Mouse (Mus musculus): ENCODE measurements around the gene Gm17482. TPM values are rescaled to one million over a fixed set of nuclear protein-coding genes. Genes with fewer than 3 reads are reported as not detected.

The Gm17482 gene
- polyA plus RNA-seq, 1 experiment from 2014 or later: not detected

DNA sequence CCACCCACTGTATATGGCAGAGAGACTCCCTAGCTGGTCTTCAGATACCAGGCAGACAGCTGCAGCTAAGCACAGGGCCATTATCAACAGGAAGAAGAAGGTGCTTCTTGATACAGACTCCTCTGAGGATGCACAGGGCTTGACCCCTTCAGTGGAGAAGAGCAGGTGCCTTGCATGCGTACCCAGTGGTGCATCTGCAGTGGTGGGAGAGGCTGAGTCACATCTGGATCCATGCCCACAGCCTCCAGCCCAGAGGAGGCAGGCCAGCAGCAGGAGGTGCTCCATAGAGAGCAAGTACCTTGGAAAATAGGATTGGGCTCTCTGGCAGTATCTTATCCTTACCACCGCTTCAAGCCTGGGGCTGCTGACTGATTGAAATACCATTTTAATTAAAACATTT is 66.7 kb downstream of the Gm17482 start:
- ATAC-seq (ENCODE audit: insufficient number of reproducible peaks, insufficient read depth, low FRiP score, low TSS enrichment, low read depth): no peak

DNA sequence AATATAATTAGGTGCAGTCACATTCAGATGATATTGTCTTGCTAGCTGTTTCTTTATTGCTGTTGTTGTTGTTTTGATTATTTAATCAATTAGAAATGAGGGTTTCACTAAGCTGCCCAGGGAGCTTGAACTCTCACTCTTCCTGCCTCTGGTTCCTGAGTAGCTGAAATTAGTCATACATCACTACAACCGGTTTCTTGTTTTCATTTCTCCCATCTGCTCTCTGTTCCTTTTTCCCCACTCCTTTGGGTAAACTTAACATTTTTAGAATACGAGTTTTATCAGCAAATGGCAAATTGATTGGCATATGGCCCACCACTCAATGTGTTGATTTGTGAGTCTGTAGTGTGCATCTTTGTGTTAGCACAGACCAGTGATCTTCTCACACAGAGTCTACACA is 80.0 kb downstream of the Gm17482 start:
- ATAC-seq (ENCODE audit: insufficient number of reproducible peaks, insufficient read depth, low FRiP score, low TSS enrichment, low read depth): no peak
- Histone ChIP-seq H3K4me2 (no peak overlapping the region), H3K36me3 (no peaks in the 10 kb centered on the region), H3K27me3 (no peaks in the 10 kb centered on the region), H3K9ac (no peak overlapping the region), H3K4me3 (no peak overlapping the region), H3K27ac (no peak overlapping the region), H3K9me3 (no peaks in the 10 kb centered on the region), H3K4me1 (peaks cover under 1% of the 10 kb centered on the region; the same call in 1 of the 2 replicates)
- WGBS: 67% methylated on average over 2 of the region's 2 CpGs

More for the DNA sequence above, 66.7 kb downstream of the Gm17482 start:
- 81% methylated on average over 2 of the region's 2 CpGs for WGBS
- Histone ChIP-seq H3K4me2 (no peak overlapping the region), H3K27me3 (no peaks in the 10 kb centered on the region), H3K27ac (no peak overlapping the region), H3K4me3 (no peak overlapping the region), H3K4me1 (0 out of 2 replicates have a peak, but pooled peaks cover 5% of the 10 kb centered on the region), H3K9ac (no peak overlapping the region), H3K9me3 (no peaks in the 10 kb centered on the region), H3K36me3 (no peaks in the 10 kb centered on the region)

Other genes starting within 250 kb of the Gm17482 start
- gene Tamm41, start 189.5 kb upstream of the Gm17482 start, polyA plus RNA-seq (2015; fragmentation: Nextera tagmentation; extraction: Ambion mirVana): 63.1 and 66.2 TPM in 2 replicates
- gene Syn2, start 92.4 kb upstream of the Gm17482 start, polyA plus RNA-seq (2015; fragmentation: Nextera tagmentation; extraction: Ambion mirVana): 1.0 and 1.3 TPM in 2 replicates
- 0.20 and 0.37 TPM in 2 replicates for gene Timp4, start 24.9 kb downstream of the Gm17482 start, polyA plus RNA-seq (2015; fragmentation: Nextera tagmentation; extraction: Ambion mirVana)
- gene Pparg, start 133.6 kb downstream of the Gm17482 start, polyA plus RNA-seq (2015; fragmentation: Nextera tagmentation; extraction: Ambion mirVana): 1.6 and 1.8 TPM in 2 replicates

All from embryonic facial prominence, embryonic 13.5 days (tissue).